Mouse (Mus musculus) spleen, postnatal 10 days (tissue): ENCODE results near the gene Olfr876.
"Not testable (repeated sequence)": the region's sequence is repeated elsewhere in the genome, so short reads cannot be mapped to it uniquely, and the experiment has no call there.

ENCODE experiments used
- DNase-seq, 2 experiments: peaks; one replicate each; pipeline ENCODE4 v3.0.0; 2021 to 2022; ENCODE audit warnings: low spot score in 2 of 2

Gene Olfr876

DNA sequence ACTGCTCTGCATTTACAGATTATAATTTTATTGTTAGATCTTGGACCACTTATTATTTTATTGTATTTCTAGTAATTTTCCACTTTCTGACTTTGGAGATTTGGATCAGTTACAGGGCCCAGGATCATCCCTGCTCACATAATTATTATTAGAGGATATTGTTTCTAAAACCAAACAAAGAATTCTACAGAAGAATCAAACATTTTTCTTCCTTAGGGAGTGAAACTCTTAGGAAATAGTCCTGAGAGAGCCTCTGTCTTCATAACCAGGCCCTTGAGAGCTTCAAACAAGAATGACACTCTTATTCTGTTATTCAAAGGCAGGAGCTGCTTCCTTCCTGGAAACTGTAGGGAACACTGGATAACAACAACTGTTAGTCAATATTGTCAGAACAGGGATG is at the start of gene Olfr876:
Gene Olfr876 (plus strand): TSS at position 301 of the 400 bp plus-strand sequence.
- DNase-seq: no peak

DNA sequence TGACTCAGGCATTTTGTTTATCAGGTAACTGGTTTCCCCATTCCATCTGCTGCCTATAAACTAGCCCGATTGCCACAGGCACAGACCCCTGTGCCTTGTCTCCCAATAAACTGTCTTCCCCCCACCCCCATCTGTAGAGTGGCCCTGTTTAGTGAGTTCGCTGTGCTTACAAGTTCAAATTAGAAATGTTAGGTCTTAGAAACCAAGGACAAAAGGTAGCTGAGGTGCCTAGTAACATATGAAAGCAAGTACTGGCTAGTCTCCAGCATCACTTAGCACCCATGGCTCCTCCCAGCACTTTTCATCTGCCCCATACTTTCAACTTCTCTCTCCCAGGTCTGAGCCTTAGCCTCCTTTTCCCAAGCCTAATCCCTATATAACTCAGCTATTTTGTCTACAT is 41.1 kb upstream of the Olfr876 start:
- DNase-seq: no peak

DNA sequence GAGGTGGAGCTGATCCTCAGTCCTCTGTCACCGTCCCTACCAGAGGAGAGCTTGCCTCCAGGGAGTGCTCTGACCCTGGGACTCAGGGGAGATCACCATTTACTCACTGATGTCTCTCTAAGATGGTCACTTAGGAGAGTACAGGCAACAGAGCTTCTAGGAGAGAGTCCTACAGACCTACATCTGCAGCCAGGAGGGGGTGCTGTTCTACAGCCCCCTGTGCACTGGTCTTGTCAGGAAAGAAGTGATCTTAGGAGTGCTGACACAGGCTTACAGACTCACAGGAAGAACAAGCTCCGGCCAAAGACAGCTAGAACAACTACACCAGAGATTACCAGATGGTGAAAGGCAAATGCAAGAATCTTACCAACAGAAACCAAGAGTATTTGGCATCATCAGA is 40.3 kb upstream of the Olfr876 start:
- no peak for DNase-seq

DNA sequence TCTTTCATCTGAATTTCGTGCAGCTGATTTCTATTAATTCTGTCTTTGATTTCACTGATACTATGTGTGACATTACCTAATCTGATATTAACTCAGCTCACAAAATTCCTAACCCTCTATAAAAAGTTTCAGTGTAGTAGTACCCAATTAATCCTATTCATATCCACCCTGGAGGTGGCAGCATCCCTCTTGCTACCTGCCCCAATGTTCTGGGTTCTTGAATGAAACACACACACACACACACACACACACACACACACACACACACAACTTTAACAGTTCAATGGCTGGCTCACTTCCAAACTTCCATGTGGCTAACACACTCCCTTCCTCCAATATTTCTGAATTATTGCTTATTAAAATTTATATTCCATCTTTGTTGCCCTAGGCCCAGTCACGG is 32.2 kb upstream of the Olfr876 start:
- DNase-seq: no peak

DNA sequence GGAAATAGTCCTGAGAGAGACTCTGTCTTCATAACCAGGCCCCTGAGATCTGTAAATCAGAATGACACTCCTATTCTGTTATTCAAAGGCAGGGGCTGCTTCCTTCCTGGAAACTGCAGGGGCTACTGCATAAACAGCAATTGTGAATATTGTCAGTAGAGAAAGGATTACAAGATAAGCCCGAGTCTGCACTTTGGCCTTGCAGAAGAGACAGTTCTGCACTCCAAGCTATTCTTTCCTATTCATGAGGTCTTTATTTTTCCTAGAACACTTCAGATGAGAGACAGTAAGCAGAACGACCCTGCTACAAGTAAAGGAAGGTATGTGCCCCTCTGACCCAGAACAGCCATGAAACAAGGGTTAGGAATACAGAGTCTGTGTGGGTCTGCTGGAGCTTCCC is 31.1 kb upstream of the Olfr876 start, which contains the start of gene Olfr875:
Gene Olfr875 (plus strand): TSS at position 99 of the 400 bp plus-strand sequence.
- no peak for DNase-seq

DNA sequence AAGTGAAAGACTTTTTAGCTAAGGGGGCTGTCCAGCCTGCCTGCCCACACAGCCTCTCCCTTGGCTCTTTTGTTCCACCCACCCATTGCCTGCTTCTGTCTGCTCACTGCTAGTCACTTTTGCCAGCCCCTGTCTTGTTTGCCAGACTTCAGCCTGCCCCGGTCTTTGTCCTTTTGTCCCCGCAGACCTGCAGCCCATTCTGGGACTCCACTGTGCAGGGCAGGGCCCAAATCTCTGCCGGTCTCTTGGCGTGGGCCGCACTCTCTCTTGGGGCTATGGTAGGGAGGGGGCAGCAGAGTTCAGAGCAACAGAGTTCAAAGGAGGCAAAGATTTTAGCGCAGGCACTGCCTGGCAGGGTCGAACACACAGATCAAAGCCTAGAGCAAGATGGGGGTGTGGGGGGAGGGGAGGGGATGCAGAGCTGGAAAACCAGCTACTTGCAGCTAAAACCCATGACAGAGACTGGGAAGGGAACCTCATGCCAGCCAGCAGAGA is 20.0 kb upstream of the Olfr876 start:
- DNase-seq: no peak

DNA sequence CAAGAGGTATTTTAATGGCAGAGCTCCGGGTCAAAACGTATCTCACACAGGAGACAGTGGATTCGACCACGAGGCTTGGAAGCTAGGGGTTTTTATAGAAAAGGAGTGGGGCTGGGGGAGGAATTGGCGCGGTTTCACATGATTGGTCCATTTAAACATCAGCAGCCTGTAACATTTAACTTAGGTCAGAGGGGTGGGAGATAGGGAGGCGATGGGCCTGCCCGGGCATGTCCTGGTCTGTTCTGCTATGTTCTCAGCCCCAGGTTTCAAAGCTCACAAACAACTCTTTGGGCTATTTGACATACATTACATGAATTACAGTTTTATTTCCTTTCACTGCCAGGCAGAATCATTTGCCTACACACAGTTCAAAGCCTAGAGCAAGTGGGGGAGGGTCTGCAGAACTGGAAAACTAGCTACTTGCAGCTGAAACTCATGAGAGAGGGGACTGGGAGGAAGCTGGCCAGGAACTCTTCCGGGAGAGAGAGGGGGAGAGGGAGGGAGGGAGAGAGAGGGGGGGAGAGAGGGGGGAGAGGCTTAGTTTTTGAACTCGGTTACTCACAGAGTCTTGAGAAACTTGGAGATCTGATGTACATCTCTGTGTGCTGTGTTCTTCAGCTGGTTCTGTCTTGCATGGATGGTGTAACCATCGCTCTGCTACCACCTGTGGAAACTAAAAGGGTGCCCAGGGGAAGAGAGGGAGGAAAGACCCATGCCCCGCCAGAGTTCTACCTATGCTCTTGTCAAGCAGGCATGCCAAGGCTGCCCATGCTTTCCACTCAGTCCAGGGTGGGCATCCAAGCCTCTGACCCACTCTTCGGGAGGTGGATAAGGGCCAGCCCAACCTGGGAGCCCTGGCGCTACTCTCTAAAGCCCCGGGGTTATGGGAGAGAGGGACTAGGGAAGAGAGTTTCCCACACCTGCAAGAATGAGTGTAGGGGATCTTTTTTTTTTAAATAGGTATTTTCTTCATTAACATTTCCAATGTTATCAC is 19.1 kb upstream of the Olfr876 start:
- not testable (repeated sequence) for DNase-seq

DNA sequence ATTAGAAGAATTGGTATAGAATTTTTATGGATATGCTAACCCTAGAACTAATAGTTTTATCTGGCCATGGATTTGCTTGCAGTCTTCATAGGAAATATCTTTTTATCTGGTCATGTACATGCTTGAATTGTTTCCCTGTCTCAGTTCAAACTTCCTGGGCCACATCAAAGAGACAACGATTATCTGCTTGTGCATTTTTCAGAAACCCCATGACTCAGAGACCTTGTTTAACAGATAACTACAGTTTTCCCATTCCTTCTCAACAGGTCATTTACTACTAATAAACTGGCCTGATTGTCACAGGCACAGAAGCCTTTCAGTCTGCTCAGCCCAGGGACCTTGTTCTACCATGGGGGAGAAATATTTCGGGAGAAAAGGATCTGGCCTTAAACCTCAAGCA is 16.4 kb upstream of the Olfr876 start:
- DNase-seq: no peak

DNA sequence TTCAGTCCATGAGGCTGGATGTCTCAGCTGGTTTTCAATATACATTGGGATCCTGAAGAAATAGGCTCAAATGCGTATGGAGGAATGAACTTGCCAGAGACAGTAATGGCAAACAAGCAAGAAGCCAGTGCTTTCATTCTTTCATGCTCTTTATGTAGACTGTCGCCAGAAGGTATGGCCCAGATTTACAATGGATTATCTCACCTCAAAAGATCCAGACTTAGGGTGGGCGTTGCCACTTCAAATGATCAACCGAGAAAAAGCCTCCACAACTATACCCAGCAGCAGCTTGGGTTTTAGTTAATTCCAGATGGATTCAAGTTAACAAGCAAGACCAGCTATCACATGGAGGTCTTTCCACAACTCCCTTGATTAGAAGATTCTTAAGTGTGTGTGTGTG is 776 bp upstream of the Olfr876 start:
- DNase-seq: no peak

DNA sequence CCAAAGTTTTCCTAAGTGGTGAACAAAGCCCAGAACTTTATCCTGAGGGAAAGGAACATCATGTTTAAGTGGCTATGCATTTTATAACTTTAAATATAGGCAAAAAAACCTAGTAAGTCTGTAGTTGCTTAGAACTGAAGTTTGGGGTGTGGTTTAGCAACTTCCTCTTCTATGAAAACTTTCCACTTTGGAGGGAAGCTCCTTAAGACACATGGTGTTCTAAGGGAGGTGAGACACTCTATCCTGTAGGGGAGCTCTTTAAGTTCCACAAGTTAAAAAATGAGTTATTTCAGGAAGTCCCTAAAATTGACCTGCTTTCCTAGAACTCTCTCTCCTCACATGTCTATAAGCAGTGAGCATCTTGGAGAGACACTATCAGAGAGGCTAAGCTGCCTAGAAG is 4.4 kb downstream of the Olfr876 start:
- no peak for DNase-seq

DNA sequence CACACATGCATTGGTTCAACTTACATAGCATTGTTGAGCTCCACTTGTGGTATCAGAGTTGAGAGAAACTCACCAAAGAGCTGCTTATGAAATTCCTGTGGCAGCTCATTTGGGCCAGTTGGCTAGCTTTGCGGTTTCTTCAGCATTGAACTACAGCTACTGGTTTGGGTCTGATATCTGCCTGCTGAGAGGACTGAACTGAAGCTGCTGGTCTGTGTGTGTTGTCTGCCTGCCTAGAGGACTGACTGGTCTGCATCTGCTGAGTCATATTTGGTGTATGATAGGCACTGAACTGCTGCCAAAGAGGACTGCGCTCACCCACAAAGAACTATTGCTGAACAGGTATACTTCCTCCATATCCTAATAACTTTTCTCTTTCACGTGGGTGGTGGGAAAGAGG is 5.6 kb downstream of the Olfr876 start:
- DNase-seq: no peak

DNA sequence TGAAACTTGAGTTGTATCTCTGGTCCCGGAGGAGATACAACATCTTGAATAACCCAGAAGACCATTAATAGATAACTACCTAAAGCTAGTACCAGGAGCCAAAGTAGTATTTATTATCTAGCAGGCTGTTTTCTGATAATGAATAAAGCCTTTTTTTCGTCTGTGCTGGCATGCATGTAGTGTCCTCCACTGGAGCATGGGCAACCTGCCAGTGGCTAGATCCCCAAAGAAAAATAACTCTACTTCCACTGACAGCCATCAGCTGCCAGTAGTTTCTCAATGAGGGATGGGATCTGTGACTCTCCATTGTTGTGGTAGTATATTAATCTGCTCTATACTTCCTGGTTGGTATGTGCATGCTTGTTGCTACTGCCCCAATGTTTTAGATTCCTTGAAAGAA is 6.1 kb downstream of the Olfr876 start:
- DNase-seq: no peak

DNA sequence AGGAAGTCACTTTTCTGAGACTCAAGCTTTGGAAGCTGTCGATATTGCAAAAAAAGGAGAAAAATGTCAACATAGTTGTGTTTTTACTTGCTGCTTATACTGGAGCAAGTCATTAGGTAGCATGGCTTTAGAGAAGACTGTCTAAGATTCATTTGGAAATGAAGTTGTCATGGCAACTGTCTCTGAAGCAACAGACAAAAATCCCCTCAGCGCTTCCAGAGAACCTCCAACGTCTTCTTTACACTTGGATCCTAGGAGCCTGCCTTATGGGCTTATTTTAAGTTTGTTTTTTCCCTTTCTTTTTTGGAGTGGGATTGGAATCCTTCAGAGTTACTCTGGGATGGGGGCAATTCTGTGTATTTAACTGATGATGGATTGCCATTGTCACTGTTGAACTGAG is 11.9 kb downstream of the Olfr876 start:
- DNase-seq: no peak

DNA sequence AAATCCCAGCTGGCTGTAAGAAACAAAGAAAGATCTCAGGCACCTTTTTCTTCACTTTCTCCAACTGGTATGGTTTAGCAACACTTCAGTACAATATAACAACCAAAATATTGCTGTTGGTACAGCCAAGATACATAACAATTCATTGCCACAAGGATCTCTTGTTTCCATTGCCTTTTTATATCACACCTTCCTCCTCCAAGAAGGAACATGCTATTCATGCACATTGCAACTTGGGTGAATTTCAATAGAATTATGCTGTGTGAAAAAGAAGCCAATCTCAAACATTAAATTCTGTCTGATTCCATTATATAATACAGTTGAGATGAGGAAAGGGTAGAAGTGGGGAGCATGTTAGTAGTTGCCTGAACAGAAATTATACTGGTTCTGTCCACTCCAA is 27.1 kb downstream of the Olfr876 start:
- DNase-seq: no peak

DNA sequence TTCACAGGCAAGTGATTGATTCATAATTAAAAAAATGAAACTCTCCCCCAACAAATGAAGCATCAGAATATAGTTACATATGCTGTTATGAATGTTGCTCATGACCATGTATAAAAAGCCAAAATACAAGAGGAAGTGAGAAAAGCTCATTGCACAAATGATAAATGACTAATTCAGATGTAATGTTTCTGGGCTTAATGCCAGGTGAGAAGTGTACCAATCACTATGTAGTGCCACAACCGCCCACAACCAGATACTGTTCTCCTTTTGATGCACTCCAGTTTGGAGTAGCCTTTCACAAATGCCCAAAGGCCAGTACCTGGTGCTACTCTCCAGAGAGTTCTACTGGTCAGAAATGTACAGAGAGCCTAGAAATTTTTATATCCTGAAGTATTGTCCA is 30.5 kb downstream of the Olfr876 start:
- DNase-seq: no peak

DNA sequence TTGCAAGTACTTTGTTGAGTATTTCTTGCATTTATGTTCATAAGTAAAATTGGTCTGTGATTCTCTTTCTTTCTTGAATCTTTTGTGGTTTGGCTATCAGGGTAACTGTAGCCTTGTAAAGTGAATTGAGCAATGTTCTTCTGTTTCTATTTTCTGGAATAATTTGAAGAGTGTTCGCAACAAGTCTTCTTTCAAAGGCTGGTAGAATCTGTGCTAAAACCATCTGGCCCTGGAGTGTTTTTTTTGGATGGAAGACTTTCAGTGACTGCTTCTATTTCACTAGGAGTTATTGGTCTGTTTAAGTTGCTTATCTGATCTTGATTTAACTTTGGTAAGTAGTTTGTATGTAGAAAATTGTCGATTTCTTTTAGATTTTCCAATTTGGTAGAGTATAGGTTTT is 46.4 kb downstream of the Olfr876 start:
- DNase-seq: no peak

DNA sequence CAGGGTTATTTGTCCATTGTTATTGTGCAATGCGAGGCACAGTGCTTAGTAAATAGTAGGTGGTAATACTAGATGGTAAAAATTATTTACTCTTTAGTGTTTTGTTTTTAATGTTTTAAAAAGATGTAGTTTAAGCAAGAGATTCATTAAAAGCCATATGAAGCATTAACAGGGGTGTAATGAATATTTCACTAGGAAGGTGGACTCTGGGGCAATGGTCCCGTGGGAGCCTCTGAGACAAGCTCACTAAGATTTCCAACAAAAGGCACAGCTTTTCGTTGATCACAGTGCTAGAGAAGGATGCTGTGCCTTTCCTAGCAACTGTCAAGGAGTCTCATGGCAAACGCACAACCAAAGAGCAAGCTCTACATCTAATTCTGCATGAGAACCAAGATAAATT is 51.1 kb downstream of the Olfr876 start, which contains the start of gene Olfr877:
Gene Olfr877 (plus strand): TSS at position 301 of the 400 bp plus-strand sequence.
- DNase-seq: no peak
